Mouse (Mus musculus) ES-E14 (cell line): ENCODE results near the gene Spag9. TPM values are rescaled to one million over a fixed set of nuclear protein-coding genes. Genes with fewer than 3 reads are reported as not detected.

ENCODE experiments used
- DNase-seq: peaks from one replicate; pipeline ENCODE4 v3.0.0-alpha.2; 2013; ENCODE audit warnings: low read depth, low spot score
- H3K27ac ChIP-seq: 2 replicates; pipeline ENCODE4 v1.5.1; 2012; ENCODE audit warnings: low read depth, mild to moderate bottlenecking, low read length, moderate library complexity, mixed read lengths; ENCODE audit not compliant: poor library complexity, insufficient read depth, severe bottlenecking
- H3K36me3 ChIP-seq: 2 replicates; pipeline ENCODE4 v1.6.1; 2012; ENCODE audit warnings: mild to moderate bottlenecking, low read length, moderate library complexity, mixed read lengths; ENCODE audit not compliant: control insufficient read depth, poor library complexity, insufficient read depth, severe bottlenecking
- H3K4me1 ChIP-seq, 2 experiments: fragments of 150-350 bp in 1 of 2; sonication (generic) in 1 of 2; 2 replicates each; pipeline ENCODE4 v1.6.1; 2012; ENCODE audit warnings: low read length in 2 of 2, mild to moderate bottlenecking in 1 of 2, mixed read lengths in 1 of 2; ENCODE audit not compliant: control insufficient read depth in 2 of 2, insufficient read depth in 2 of 2, poor library complexity in 1 of 2
- H3K4me3 ChIP-seq, 2 experiments: fragments of 150-350 bp in 1 of 2; sonication (generic) in 1 of 2; 2 replicates each; pipeline ENCODE4 v1.5.1; 2012; ENCODE audit warnings: low read length in 2 of 2, low read depth in 1 of 2, mild to moderate bottlenecking in 1 of 2, mixed read lengths in 1 of 2; ENCODE audit not compliant: insufficient read depth in 1 of 2, poor library complexity in 1 of 2, severe bottlenecking in 1 of 2
- H3K9ac ChIP-seq: 2 replicates; pipeline ENCODE4 v1.6.1; 2012; ENCODE audit warnings: low read depth, mild to moderate bottlenecking, low read length, mixed read lengths; ENCODE audit not compliant: poor library complexity, insufficient read depth, severe bottlenecking
- H3K9me3 ChIP-seq: fragments of 150-350 bp; sonication (generic); 2 replicates; pipeline ENCODE4 v1.6.1; 2012; ENCODE audit warnings: low read depth, mild to moderate bottlenecking, low read length; ENCODE audit not compliant: control insufficient read depth, insufficient read depth
- CHD2 ChIP-seq: IDR thresholded peaks from 2 replicates; pipeline ENCODE4 v1.6.1; 2014; ENCODE audit warnings: mild to moderate bottlenecking, low read depth, low read length, inconsistent platforms
- HCFC1 ChIP-seq: IDR thresholded peaks from 2 replicates; pipeline ENCODE4 v1.6.1; 2012; ENCODE audit warnings: low read length, inconsistent platforms, borderline replicate concordance; ENCODE audit not compliant: insufficient read depth
- MAFK ChIP-seq: IDR thresholded peaks from 2 replicates; pipeline ENCODE4 v1.6.1; 2014; ENCODE audit warnings: mild to moderate bottlenecking, low read depth, low read length, inconsistent platforms; ENCODE audit not compliant: insufficient read depth
- ZC3H11A ChIP-seq: IDR thresholded peaks from 2 replicates; pipeline ENCODE4 v1.6.1; 2012; ENCODE audit warnings: low read depth, mild to moderate bottlenecking, inconsistent platforms, low read length, borderline replicate concordance
- ZNF384 ChIP-seq: IDR thresholded peaks from 2 replicates; pipeline ENCODE4 v1.6.1; 2012; ENCODE audit warnings: low read depth, low read length, inconsistent platforms
- in situ Hi-C, 2 experiments: fragments of 600-800 bp; cut with MboI; formaldehyde crosslinking; loops; one replicate each; pipeline ENCODE4 v1.15.1; 2025; ENCODE audit warnings: low sequenced_read_pairs in 2 of 2, inconsistent platforms in 1 of 2; ENCODE audit not compliant: unreplicated experiment in 2 of 2
- total RNA-seq: library from RNA; depleted of rRNA; stranded (reverse); fragments of 300-350 nt; gene quantifications from 2 replicates; pipeline ENCODE4 v1.2.3, GENCODE M21; 2012

Gene Spag9
- total RNA-seq, 1 experiment: 20.9 TPM

DNA sequence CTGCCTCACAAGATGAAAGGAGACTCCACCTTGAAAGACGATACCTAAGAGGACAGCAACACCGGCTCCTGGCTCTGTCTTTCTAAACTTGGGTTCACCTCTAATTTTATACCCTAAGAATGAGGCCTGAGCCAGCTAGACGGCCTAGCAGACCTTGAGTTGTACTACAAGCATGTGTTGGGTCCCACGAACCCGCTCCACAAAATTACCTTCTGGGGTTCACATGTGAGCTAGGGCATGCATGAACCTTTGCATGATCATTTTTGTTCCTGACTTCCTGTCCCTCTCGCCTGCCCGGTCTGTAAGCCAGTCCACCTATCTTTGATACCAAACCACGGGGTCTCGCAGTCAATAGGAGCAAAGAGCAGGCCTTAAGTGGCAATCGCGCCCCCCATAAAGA, 28.5 kb upstream of the Spag9 start:
- H3K4me3 ChIP-seq: peak overlapping the region; percentile 79 to 92
- TF ChIP-seq HCFC1 (no peak), ZNF384 (no peak), MAFK (no peak), ZC3H11A (no peak), CHD2 (no peak)
- H3K4me1 ChIP-seq: peaks cover 0 to 3% of the 10 kb centered on the region in 2 experiments; a peak in 2 of 4 replicates
- no peaks in the 10 kb centered on the region for H3K9me3 ChIP-seq
- H3K36me3 ChIP-seq: peaks cover 25% of the 10 kb centered on the region
- H3K9ac ChIP-seq: peak overlapping the region; percentile 86
- in situ Hi-C loops: no loop called here
- peak overlapping the region; percentile 68 for H3K27ac ChIP-seq
- DNase-seq: no peak

GRCm38 (mm10) chr11:93968005-93968847, 27.7 kb upstream of the Spag9 start, which contains the start of the genes Gm20390 and Nme1:
Gm20390 (minus strand) TSS chr11:93968293.
Nme1 (minus strand) TSS chr11:93968521.
- peak; percentile 96 for DNase-seq
- Histone ChIP-seq H3K9me3 (no peaks in the 10 kb centered on the region), H3K4me3 (peak within 1 kb of the TSS; percentile 79 to 92), H3K36me3 (peaks cover 19% of the 10 kb centered on the region), H3K4me1 (peaks cover 0 to 3% of the 10 kb centered on the region in 2 experiments; a peak in 2 of 4 replicates), H3K9ac (peak within 1 kb of the TSS; percentile 86), H3K27ac (peak within 1 kb of the TSS; percentile 68)
- in situ Hi-C loops: no loop called here
- 0 out of 2 replicates have a peak, but pooled peaks have one; percentile 6 for TF ChIP-seq ZC3H11A
- no peak; the same call in 1 of the 2 replicates for TF ChIP-seq CHD2
- TF ChIP-seq HCFC1: peak; percentile 91
- TF ChIP-seq ZNF384: 0 out of 2 replicates have a peak, but pooled peaks have one; percentile 31

DNA sequence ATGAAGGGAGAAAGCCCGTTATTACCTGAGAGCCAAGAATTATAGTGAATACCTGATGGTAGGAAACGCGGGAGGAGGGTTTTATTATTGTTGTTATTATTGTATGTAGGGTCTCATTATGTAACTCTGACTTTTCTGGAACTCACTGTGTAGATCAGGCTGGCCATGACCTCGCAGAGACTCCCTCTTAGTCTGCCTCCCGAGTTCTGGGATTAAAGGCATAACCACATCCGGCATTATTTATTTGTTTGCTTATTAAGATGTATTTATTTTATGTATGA, 27.1 kb upstream of the Spag9 start:
- no peak for DNase-seq
- Histone ChIP-seq H3K9me3 (no peaks in the 10 kb centered on the region), H3K9ac (no peak overlapping the region), H3K27ac (no peak overlapping the region), H3K36me3 (peaks cover 14% of the 10 kb centered on the region), H3K4me1 (peaks cover 0 to 3% of the 10 kb centered on the region in 2 experiments; a peak in 2 of 4 replicates), H3K4me3 (peak overlapping the region in 1 of 2 experiments; percentile 32; a peak in 2 of 4 replicates)
- TF ChIP-seq MAFK (no peak), ZNF384 (no peak), CHD2 (no peak), HCFC1 (no peak), ZC3H11A (no peak)
- in situ Hi-C loops: no loop called here

- peaks cover 10% of the 10 kb centered on the region for H3K36me3 ChIP-seq
- DNase-seq: no peak
- H3K27ac ChIP-seq: no peak overlapping the region
- no peak overlapping the region for H3K4me3 ChIP-seq
- in situ Hi-C loops: no loop called here
- H3K9ac ChIP-seq: no peak overlapping the region
- no peaks in the 10 kb centered on the region for H3K9me3 ChIP-seq
- H3K4me1 ChIP-seq: peaks cover 0 to 3% of the 10 kb centered on the region in 2 experiments; a peak in 2 of 4 replicates
- TF ChIP-seq CHD2 (no peak), ZC3H11A (no peak), MAFK (no peak), HCFC1 (no peak), ZNF384 (no peak)
Measured at GRCm38 (mm10) chr11:93969171-93969570, 26.7 kb upstream of the Spag9 start.
